Mouse (Mus musculus): ENCODE data around the gene Wnt7a.

DNA sequence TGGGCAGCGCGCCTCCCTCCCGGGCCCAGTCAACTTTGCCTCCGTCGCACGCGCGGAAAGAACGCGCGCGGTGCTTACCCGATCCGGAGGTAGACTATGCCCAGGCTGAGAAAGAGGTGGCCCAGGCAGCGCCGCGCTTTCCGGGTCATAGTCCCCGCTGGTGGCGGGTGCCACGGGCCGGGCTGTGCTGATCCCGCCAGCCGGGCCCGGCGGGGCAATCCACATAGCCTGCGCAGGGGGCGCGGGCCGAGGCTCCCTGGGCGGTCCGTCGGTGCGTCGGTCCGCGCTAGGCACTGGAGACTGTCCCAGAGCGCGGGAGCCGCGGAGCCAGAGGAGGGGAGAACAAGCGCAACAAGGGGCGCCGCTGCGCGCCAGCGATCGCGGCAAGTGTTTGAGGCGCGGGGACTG, at the start of gene Wnt7a:
- TF ChIP-seq POLR2A (IDR thresholded peaks at IDR 0.05; ENCODE audit: borderline replicate concordance, control insufficient read depth, low read depth, low read length) (no peak), CTCF (IDR thresholded peaks at IDR 0.05; ENCODE audit: control insufficient read depth, insufficient read depth, low read length) (no peak)
